Mouse (Mus musculus) layer of hippocampus, adult 6 months (tissue): Measurements from ENCODE around the gene Enc1. TPM values are rescaled to one million over a fixed set of nuclear protein-coding genes. Genes with fewer than 3 reads are reported as not detected.

ENCODE experiments used
- long read RNA-seq, 2 experiments: library from polyadenylated mRNA; unstranded; transcript quantifications; one replicate each; pipeline ENCODE4 v2.0.0; 2019 to 2020
- polyA plus RNA-seq: library from polyadenylated mRNA; unstranded; fragments of <200 nt; fragmentation: Nextera tagmentation; gene quantifications from 2 replicates; pipeline ENCODE4 v1.2.3, GENCODE M21; 2021

Enc1 gene
- polyA plus RNA-seq = 72.0 and 102 TPM in 2 replicates
- long read RNA-seq, experiment 1, full-length matches to known transcripts = 34 of 192 reads
- long read RNA-seq, experiment 1, partial matches to known transcripts = 24 of 192 reads
- long read RNA-seq, experiment 1, other reads (novel, unspliced or antisense) = 134 of 192 reads
- long read RNA-seq, experiment 2, full-length matches to known transcripts = 33 of 112 reads
- long read RNA-seq, experiment 2, partial matches to known transcripts = 6 of 112 reads
- long read RNA-seq, experiment 2, other reads (novel, unspliced or antisense) = 73 of 112 reads

GRCm38 (mm10) chr13:97240965-97241786, at the start of gene Enc1:
Gene Enc1, plus strand, starts transcription at chr13:97241105.

GRCm38 (mm10) chr13:97197932-97198562, 42.9 kb upstream of the Enc1 start, which contains the start of gene Hexb:
Gene Hexb, minus strand, starts transcription at chr13:97198357.

Other genes with a start within 250 kb of the Enc1 start
- gene 1700029F12Rik, start 206.7 kb upstream of the Enc1 start, polyA plus RNA-seq = not detected in 2 replicates
- 10.2 and 12.4 TPM in 2 replicates for gene Fam169a, start 173.8 kb upstream of the Enc1 start, polyA plus RNA-seq
- gene Gm6169, start 141.9 kb upstream of the Enc1 start, polyA plus RNA-seq = not detected in 2 replicates
- 8.7 and 10.1 TPM in 2 replicates for gene Gfm2, start 103.2 kb upstream of the Enc1 start, polyA plus RNA-seq
- gene Nsa2, start 103.2 kb upstream of the Enc1 start, polyA plus RNA-seq = 33.9 and 36.0 TPM in 2 replicates
- gene Hexb, start 42.7 kb upstream of the Enc1 start, polyA plus RNA-seq = 318 and 348 TPM in 2 replicates